Mouse (Mus musculus) frontal cortex, postnatal 14 days (tissue): ENCODE results near the gene Trafd1.

Experiments
- DNase-seq, 2 experiments: peaks; one replicate each; pipeline ENCODE4 v3.0.0; 2022; ENCODE audit warnings: low spot score in 2 of 2

Gene Trafd1

GRCm38 (mm10) chr5:121385461-121386119 lies at the start of gene Trafd1:
Trafd1 (minus strand) TSS chr5:121385632.
- DNase-seq, result peak; percentile 89 to 93

GRCm38 (mm10) chr5:121428954-121429353 lies 43.5 kb upstream of the Trafd1 start:
- no peak for DNase-seq

GRCm38 (mm10) chr5:121423297-121423696 lies 37.9 kb upstream of the Trafd1 start:
- DNase-seq, result no peak

- DNase-seq, result no peak
Measured at GRCm38 (mm10) chr5:121422787-121423186, 37.4 kb upstream of the Trafd1 start.

- no peak for DNase-seq
Measured at GRCm38 (mm10) chr5:121420721-121421120, 35.3 kb upstream of the Trafd1 start.

- no peak for DNase-seq
Measured at GRCm38 (mm10) chr5:121410975-121411374, 25.5 kb upstream of the Trafd1 start.

GRCm38 (mm10) chr5:121407856-121408255 lies 22.4 kb upstream of the Trafd1 start:
- DNase-seq, result no peak

- DNase-seq, result no peak
Measured at GRCm38 (mm10) chr5:121400849-121401248, 15.4 kb upstream of the Trafd1 start.

- DNase-seq, result no peak
Measured at GRCm38 (mm10) chr5:121400064-121400463, 14.6 kb upstream of the Trafd1 start.

- DNase-seq, result no peak
Measured at GRCm38 (mm10) chr5:121399540-121399939, 14.1 kb upstream of the Trafd1 start.

GRCm38 (mm10) chr5:121398965-121399462 lies 13.6 kb upstream of the Trafd1 start:
- DNase-seq, result no peak

- DNase-seq, result no peak
Measured at GRCm38 (mm10) chr5:121398146-121398964, 12.9 kb upstream of the Trafd1 start.

GRCm38 (mm10) chr5:121397187-121398145 lies 12.0 kb upstream of the Trafd1 start, which contains the start of gene Naa25:
Naa25 (plus strand) TSS chr5:121397936.
- peak; percentile 86 to 91 for DNase-seq

GRCm38 (mm10) chr5:121395621-121396020 lies 10.2 kb upstream of the Trafd1 start:
- DNase-seq, result no peak

- DNase-seq, result no peak
Measured at GRCm38 (mm10) chr5:121393402-121393801, 8.0 kb upstream of the Trafd1 start.

- no peak for DNase-seq
Measured at GRCm38 (mm10) chr5:121392667-121393380, 7.4 kb upstream of the Trafd1 start.

GRCm38 (mm10) chr5:121389691-121390090 lies 4.3 kb upstream of the Trafd1 start:
- no peak for DNase-seq

GRCm38 (mm10) chr5:121389106-121389505 lies 3.7 kb upstream of the Trafd1 start:
- DNase-seq, result no peak

GRCm38 (mm10) chr5:121387126-121387525 lies 1.7 kb upstream of the Trafd1 start:
- DNase-seq, result no peak

GRCm38 (mm10) chr5:121386120-121386909 lies 883 bp upstream of the Trafd1 start:
- DNase-seq, result no peak
